Mouse (Mus musculus) adrenal gland, postnatal 10 days (tissue): Measurements from ENCODE around the gene Hnrnpdl. TPM values are rescaled to one million over a fixed set of nuclear protein-coding genes. Genes with fewer than 3 reads are reported as not detected.

Experiments
- DNase-seq: peaks from one replicate; pipeline ENCODE4 v3.0.0; 2021; ENCODE audit warnings: mixed read lengths
- long read RNA-seq, 2 experiments: library from polyadenylated mRNA; stranded (forward); transcript quantifications; one replicate each; pipeline ENCODE4 v2.0.0; 2021
- total RNA-seq, 2 experiments: library from RNA; stranded (reverse); gene quantifications; 2 replicates each; pipeline ENCODE4 v1.2.3; 2021

Gene Hnrnpdl
- 100 to 1,000 TPM in 1 of 2 experiments, 10 to 100 TPM in 1; 96.1 to 145 TPM for total RNA-seq
- long read RNA-seq, experiment 1, transcript Hnrnpdl-207 (7 exons, 2,374 nt), result minor isoform, 12 of 104 reads
- long read RNA-seq, experiment 1, transcript Hnrnpdl-201 (9 exons, 2,149 nt), result minor isoform, 15 of 104 reads
- long read RNA-seq, experiment 1, transcript Hnrnpdl-202 (8 exons, 2,752 nt), result major isoform, 32 of 104 reads
- long read RNA-seq, experiment 1, partial matches to known transcripts, result 24 of 104 reads
- long read RNA-seq, experiment 1, other reads (novel, unspliced or antisense), result 17 of 104 reads
- long read RNA-seq, experiment 2, transcript Hnrnpdl-202 (8 exons, 2,752 nt), result major isoform, 16 of 72 reads
- long read RNA-seq, experiment 2, transcript Hnrnpdl-207 (7 exons, 2,374 nt), result minor isoform, 12 of 72 reads
- long read RNA-seq, experiment 2, transcript Hnrnpdl-201 (9 exons, 2,149 nt), result minor isoform, 9 of 72 reads
- long read RNA-seq, experiment 2, partial matches to known transcripts, result 14 of 72 reads
- long read RNA-seq, experiment 2, other reads (novel, unspliced or antisense), result 19 of 72 reads

DNA sequence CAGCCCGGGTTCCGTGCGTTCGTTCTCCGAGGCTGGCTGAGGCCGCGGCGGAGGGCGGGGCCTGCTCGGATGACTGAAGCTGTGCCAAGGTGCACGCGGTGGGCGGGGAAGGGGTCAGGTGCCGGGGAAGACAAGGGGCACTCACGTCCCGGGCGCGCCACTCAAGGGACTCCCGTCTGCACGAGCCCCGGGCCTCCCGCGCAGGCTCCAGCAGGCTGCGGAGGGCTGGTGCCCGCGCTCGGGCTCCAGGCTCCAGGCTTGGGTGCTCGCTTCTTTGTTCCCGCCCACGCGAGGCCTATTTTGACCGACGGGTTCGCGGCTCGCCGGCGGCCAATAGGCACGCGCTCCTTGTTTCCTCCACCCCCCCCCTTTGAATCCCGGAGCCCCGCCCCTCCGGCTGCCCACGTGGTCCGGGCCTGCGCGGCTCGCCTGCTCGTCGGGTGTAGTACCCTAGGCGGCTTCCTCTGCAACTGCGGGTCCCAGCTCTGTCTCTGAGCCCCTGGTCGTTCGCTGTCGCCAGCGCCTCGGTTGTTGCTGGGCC lies at the start of gene Hnrnpdl, which contains the start of gene Enoph1:
Gene Hnrnpdl, minus strand, starts transcription at position 63 of the 541 bp plus-strand sequence.
Gene Enoph1, plus strand, starts transcription at position 384 of the 541 bp plus-strand sequence.
- peak; percentile 95 for DNase-seq

DNA sequence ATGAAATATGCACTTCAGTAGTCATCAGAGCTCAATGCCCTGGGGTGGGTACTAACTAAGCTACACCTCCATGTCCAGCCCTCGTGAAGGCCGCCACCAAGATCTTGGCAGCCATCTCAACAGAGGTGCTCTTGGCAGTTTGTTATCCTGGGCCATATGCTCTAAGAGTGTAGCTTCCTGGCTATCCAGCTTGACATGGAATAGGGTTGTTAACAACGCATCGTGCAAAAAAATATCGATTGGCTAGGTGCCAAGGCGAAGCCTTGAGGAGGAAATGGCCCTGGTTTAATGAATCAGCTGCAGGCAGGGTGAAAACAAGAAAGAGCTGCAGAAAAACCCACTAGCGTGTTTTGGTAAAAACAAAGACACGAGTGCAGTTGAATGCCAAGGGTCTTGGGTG lies 45.6 kb upstream of the Hnrnpdl start:
- DNase-seq, result peak; percentile 52

DNA sequence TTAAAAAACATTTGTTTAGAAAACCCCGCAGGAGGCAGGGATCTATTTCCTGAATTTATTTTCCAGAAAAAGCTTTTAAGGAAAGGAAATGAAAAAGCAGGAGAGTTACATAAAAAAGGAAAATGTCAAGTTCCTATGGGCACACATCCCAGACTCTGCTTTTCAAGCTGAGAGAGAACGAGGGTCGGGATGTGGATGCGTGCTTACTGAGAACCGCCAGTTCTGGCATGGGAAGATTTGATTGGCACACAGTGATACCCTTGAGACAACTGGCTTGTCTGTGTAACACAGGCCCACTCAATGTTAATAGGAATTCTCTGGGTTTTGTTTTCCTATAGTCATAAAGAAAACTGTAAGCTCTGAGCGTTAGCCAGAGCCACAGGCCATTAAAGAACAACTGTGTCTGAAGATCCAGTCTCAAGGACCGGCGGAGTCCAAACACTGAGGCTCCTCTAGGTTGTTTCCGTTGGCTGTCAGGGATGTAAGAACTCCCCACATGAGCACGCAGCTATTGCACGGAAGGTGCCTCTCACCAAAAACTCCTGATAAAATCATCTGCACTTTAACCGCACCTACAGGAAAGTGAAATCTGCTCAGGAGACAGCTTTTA lies 44.6 kb upstream of the Hnrnpdl start:
- DNase-seq, result no peak

DNA sequence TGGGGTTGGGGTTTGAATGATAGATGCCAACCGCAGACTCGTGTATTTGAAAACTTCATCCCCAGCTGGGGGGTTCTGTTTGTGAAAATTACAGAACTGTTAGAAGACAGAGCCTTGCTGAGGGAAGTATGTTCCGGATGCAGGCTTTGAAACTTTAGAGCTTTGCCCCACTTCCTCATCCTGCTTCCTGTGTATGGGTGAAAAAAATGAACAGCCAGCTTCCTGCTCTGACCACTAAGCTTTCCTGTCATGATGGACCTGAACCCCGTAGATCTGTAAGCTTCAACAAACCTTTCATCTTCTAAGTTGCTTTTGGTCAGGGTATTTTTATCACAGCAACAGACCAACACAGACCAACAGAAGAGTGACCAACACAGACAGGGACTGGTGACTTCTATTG lies 42.5 kb upstream of the Hnrnpdl start:
- no peak for DNase-seq

DNA sequence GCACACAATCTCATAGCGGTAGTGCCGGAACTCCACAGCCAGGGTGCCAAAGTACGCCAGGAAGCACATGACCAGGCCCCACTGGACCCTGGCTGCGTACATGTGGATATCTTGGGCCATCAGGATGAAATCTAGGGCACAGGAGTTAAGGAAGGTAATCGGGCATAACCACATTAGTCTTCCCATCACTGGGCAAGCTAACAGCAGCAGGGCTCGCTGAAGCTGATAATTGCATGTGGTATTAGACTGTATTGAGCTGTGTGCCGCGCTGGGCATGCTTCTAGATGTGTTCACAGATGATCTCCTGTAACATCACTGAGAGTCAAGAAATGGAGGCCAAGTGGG lies 40.4 kb upstream of the Hnrnpdl start:
- no peak for DNase-seq

DNA sequence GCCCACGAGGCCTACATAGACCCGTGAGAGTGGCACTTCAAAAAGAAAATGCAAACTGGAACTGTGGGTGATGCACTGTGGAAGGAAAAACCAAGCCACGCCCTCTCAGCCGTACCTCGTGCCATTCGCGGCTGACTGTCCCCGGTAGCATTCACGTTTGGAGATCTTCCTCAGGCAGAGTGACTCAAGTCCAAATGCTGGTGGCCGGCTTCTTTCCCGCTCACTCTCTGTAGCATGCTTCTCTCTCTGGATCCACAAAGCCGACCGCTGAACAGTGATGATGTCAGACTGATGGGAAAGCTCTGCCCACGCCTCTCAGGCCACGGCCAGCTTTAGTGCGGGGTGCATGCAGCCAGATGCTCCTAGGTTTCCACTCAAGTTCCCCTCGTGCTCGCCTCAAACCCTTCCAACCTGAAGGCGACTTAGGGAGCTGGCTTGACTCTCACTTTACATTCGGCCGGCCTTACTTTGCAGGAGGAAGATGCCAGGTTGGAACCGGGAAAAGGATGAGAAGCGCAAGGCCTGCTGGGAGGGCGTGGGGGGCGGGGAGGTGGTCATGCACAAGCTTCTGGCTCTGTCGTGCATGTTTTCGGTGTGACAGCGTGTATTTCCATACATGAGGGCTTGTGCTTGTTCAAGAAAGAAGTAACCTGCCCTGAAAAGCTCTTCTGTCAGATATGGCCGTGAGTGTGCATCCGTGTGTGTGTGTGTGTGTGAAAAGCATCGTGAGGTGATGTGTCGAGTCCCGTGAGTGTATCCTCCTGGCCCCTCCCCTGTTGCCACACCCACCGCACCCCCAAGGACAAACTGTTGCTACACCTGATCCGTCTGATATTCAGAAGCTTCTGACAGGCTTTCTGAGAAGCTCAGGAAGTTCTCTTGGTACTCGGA lies 39.8 kb upstream of the Hnrnpdl start:
- DNase-seq, result peak; percentile 21

DNA sequence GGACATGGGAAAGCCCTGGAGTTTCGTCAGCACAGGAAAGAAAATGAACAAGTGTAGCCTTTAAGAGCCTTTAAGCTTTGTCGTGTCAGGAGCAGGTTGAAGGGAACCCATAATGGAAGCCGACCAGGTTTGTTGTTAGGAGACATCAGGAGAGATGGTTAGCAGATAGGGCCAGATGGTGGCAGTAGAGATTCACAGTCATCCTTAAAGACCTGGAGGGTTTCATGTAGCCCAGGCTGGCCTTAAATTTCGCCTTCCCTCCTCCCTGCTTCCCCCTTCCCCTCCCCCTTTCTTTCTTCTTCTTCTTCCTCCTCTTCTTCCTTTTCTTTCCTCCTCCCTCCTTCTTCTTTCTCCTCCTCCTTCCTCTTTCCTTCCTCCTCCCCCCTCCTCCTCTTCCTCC lies 35.1 kb upstream of the Hnrnpdl start:
- no peak for DNase-seq

DNA sequence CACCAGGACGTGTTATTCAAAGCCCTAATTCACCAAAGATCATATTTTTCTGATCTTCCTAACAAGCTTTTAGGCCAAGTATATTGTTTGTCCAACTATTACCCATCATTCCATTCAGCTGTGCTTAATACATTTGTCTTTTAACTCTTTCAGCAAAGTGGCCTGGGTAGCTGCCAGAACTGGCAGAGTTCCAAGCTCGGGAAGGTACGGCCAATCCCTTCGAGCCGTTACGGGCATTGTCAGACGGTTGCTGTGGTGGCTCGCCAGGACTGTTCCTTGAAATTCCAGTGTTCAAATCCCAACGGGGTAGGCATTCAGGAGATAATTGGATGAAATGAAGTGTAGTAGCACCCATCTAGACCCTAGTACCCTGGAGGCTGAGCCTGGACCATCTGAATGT lies 33.1 kb upstream of the Hnrnpdl start:
- no peak for DNase-seq

DNA sequence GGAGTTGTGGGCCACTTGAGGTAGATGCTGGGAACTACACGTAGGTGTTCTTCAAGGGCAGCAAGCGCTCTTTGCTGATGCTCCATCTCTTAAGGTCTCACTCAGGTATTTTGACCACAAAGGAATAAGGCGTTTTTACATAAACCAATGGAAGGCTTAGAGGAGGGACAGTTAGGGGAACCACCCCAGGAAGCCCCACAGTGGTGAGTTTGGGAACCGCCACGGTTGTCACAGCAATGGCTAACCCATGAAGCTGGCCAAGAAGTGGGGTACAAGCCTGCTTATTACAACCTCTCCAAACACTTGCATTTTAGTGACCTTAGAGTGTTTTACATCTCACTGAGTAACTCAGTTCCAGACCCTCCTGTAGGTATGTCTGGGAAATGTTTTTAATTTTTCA lies 32.1 kb upstream of the Hnrnpdl start:
- DNase-seq, result no peak

DNA sequence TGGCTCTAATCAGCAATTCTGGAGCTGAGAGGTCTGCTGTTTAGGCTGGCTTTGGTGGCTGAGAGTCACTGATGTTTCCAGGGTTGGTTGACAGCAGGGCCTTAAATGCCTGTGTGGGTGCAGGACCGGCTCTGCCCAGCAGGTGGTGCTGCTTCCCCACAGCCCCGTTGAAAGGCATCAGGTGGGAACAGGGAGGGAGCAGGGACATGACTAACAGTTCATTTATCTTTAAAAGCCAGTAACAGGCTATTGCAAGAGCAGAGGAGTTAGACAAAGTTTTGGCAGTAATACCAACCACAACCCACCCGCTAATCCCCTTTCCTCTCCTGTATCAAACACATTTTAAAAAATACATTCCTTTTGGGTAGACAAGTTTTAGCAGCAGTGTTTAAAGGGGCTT lies 30.8 kb upstream of the Hnrnpdl start:
- peak; percentile 94 for DNase-seq

DNA sequence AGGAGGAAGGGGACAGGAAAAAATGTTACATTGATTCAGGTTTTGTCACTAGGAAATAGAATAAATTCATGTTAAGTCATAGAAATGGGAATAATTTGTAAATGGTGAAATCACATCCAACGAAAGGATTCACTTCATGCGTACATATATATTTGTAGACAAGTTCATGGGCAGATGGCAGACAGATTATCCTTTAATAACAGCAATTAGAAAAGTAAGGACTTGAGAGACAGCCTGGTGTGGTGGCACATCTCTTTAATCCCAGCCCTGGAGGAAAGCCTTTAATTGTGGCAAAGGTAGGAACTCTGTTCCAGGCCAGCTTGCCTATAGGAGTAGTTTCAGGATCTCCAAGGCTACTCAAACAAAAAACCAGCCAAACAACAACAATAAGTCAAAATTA lies 30.1 kb upstream of the Hnrnpdl start:
- no peak for DNase-seq

DNA sequence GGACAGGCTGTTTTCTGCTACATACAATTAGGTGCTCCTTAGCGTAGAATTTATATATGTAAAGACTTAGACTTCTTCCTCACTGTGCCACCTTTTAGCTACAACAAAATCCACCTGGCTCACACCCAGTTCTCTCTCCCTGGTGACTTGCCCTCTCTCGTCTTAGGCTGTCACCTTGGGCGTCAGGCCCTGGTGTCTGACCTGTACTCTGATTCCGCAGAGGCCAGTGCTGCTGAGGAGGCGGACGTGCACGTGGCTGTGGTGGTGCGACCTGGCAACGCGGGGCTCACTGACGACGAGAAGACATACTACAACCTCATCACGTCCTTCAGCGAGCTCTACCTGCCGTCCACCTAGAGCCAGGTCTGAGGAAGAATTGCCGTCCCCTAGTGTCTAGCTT lies 28.1 kb upstream of the Hnrnpdl start:
- peak; percentile 57 for DNase-seq

DNA sequence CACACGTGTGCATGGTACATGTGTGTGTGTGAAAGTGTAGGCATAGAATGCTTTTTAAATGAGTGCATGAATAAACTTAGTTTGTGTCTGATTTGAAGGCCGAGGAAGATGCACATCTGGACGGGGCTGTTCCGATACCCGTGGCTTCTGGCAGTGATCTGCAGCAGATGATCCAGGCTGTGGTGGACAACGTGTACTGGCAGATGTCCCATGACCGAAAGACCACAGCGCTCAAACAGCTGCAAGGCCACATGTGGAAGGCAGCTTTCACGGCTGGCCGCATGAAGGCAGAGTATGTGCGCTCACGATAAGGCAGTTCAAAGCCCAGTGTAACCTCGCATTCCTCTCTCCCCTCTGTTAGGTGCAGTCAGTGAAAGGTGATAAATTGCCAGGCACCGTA lies 21.4 kb upstream of the Hnrnpdl start:
- DNase-seq, result no peak

DNA sequence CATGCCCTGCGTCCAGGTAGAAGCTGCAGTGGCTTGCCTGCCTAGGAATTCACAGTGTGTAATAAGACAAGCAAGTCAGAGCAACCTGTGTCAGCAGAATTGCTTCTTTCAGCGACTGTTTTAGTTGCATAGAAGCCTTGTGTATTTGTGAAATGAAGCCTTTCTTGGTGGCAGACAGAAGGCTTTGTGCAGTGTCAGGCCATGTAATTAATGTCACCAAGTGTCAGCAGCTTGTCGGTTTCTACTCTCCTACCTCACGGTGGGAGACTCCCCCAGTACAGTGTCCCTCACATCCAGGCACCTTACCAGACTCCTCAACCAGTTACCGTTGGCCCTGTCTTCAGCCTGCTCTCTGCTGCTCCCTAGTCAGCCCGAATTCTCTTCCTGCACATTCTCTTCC lies 19.9 kb upstream of the Hnrnpdl start:
- DNase-seq, result no peak

DNA sequence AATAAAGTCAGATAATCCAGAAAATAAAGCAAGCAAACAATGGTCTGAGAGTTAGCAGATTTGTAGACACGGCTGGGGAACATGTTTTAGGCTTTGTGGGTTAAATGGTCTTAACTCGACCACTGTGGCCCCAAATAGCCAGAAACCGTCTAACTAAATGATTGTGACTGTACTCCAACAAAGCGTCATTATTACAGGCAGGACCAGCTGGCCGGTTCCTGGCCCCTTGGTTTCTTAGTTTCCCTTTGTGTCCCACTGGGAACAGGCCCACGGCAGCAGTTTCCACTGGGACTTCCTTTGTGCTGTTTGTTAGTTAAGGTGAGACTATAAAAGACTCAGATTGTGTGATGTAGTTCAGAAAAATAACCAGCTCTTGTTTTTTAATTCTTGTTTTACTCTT lies 19.3 kb upstream of the Hnrnpdl start:
- DNase-seq, result no peak

DNA sequence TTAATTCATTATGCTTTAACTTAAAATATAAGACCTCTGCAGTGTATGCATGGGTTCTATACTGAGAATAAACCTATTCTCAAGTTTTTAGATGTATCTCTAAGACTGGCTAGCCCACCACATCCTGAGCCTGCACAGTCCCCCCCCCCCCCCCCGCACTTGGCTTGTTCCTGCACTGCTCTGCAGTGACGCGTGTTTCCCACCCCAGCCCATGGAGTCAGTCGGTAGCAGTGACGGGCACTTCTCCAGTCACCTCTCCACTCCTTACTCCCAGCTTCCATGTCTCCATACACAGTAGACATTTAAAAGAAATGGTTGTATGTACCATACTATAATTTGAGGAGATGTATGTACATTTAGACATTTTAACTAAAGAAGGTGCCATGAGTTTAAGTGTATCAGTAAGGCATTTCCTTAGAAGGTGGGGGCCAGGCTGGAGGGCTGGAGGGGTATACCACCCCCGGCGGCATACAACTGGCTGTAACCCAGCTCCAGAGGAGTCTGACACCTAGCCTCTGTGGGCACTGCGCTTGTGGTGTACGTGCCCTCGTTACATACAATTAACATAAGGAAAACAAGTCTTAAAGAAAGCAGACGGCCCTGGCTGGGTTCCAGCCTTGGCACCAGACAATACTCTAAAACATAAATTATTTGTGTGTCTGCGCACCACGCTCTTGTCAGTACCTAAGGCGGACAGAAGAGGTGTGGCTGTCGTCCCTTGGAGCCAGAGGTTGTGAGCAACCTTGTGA lies 18.2 kb upstream of the Hnrnpdl start:
- no peak for DNase-seq

DNA sequence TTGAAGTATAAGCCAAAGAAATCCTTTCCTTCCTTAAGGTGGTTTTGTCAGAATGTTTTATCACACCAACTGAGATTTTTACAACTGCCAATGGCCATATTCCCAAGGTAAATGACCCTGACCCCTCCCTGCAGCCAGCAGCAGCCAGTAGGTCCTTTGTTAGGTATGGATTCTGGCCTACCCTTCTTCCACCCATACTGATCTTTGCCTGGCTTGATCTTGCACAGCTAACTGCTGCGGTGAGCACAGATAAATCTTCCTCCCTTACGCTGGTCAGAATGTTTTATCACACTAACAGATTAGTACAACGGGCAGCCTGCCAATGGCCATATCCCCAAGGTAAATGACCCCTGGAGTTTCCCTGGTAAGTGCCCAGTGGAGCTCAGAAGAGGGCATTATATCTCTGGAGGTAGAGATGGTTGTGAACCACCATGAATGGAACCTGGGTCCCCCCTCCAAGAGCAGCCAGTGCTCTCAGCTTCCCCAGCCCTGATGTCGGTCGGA lies 16.5 kb upstream of the Hnrnpdl start:
- DNase-seq, result peak; percentile 66

DNA sequence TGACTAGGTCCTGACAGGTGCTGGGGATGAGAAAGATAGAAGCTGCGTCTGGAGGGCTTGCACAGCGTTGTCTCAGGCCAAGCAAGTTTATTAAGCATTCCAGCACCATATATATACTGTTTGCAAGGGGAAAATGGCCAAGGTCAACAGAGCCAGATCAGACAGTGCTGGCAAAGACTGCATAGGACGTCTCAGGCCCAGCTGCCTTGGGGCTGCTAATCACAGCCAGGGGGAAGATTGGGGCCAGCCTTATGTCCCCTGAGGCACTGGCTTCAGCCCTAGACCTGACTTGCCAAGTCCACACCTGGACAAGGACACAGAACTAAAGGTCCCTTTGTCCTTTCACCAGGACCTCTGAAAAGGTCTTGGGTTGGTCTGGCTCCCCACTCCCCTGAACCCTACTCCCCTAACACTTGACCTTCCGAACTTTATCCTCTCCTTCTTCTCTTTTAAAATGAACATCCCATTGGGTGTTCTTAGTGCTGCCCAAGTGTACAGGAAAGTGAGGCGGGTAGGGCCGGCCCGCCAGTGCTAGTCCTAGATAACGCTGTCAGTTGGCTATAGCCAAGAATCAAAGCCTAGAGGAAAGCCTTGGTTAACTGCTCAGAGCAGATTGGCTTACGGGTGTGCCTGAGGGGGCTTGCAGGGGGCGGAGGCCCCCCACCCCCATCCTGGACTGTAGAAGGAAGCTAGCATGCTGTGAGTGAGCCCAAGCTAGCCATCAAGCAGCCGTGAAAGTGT lies 15.5 kb upstream of the Hnrnpdl start:
- no peak for DNase-seq

DNA sequence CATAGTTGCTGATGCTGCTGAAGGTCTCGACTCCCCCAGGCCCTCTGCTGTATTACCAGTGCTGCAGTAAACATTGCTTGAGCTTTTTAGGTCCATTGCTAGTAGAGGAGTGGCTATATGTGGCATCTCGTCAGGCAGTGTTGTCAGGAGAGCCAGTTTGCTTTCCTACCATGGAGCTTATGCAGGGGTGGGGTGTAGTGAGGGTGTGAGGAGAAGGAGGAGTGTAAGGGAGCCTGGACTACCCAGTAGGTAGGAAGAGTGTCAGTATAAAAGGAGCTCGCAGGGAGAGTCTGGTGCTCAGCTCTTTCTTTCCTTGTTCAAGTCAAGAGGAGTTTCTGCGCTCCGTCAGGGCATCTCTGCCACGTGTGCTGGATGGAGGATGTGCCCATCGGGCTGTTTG lies 13.3 kb upstream of the Hnrnpdl start:
- DNase-seq, result no peak

DNA sequence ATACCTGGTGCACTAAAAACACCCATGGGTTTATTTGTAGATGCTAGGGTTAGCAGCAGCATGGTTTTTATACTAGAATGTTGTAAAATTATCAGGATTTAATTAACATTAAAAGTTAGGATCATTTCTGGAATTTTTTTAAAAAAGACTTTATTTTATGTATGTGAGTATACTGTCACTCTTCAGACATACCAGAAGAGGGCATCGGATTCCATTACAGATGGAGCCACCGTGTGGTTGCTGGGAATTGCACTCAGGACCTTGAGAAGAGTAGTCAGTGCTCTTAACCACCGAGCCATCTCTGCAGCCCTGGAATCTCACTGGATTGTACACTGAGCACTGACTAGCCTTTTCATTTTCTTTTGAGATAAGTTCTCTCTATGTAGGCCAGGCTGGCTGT lies 10.4 kb upstream of the Hnrnpdl start:
- no peak for DNase-seq

DNA sequence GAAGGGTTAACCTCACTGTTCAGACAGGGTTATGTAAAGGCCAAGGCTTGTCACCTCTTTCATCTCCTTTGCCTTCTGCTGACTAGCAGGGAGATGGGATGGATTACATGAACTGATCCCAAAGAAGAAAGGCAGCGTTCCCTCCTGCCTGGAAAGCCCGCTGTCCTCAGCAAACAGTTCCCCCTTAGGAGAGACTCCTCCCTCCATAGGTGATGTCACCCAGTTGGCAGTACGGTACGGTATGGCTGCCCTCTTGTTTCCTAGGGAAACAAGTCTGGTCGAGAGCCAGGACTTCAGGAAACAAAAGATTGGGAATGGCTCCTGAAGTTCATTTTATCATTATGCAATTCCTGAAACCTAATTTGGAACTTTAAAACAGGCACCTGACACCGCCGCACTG lies 8.4 kb upstream of the Hnrnpdl start:
- peak; percentile 55 for DNase-seq
